Mouse (Mus musculus): Measurements from ENCODE around the gene Qrfp.
A peak's percentile ranks its signal among the peaks of the same experiment; 100 is the strongest.

The Qrfp gene

GRCm38 (mm10) chr2:31769631-31770111, 40.7 kb downstream of the Qrfp start:
- DNase-seq = peak; percentile 79 to 89

GRCm38 (mm10) chr2:31769115-31769514, 41.3 kb downstream of the Qrfp start:
- no peak for DNase-seq

DNA sequence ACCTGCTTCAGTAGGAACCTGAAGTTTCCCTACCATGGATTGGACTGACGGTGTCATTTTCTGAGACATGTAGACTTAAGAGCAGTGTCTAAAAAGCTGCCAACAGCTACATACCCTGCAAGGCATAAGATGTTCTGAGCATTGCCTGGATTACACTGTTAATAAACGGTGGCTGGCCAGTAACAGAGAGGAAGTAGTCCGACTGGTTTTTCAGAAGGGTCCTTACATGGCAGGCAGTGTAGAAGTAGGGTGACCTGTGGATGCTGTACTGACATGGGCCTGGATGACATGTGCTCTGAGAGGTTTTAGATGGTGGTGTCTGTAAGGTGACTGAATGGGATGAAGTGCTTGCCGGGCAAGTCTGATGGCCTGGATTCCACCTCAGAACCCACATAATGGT, 42.6 kb downstream of the Qrfp start:
- no peak for DNase-seq

DNA sequence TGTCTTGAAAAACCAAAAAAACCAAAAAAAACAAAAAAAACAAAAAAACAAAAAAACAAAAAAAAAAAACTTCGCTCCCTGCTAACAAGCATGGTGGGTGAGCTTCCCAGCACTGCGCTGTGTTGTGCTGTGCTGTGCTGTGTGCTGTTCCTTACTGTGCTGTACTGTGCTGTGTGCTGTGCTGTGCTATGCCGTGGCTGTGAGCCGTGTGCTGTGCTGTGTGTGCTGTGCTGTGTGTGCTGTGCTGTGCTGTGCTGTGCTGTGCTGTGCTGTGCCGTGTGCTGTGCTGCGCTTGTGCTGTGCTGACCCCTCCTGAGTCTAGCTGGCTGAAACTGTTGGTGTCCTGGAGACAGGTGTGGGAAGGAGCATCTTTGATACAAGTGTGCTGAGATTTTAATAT, 43.3 kb downstream of the Qrfp start:
- no peak for DNase-seq

DNA sequence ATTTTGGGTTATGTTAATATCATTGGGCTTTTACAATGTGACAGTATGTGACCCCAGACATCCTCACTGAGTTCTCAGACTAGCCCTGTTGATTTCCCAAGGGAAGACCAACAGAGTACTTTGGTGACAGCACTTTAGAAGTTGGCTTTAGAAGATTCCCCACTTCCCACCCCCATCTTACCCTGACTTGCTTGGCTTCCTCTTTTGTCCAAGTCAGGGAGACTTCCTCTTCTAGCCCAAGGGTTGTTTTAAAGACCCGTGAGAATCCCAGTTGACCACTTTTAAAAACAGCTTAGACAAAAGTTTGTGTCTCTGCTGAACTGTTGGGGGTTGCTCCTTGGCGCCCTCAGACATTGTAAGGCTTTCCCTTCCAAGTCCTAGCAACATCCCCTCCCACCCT, 47.1 kb downstream of the Qrfp start:
- no peak for DNase-seq

DNA sequence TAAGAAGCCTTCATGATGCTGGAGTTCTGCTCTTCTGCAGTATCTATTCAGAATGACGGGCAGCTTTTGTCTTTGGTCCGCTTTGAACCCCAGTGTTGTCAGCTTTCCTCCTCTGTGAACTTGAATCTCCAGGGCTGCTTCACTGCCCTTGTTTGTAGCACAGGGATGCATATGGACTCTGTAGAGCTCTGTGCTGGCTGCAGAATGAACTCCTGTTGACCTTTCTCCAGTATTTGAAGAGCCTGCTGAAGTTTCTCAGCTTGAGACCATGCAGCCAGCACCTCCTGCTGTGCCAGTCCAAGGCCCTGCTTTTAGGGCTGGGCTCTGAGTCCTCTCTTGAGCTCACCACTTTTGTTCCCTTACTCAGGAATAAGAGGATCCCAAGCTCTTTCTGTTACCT, 47.5 kb downstream of the Qrfp start:
- DNase-seq = peak in 1 of 2 experiments; percentile 31

DNA sequence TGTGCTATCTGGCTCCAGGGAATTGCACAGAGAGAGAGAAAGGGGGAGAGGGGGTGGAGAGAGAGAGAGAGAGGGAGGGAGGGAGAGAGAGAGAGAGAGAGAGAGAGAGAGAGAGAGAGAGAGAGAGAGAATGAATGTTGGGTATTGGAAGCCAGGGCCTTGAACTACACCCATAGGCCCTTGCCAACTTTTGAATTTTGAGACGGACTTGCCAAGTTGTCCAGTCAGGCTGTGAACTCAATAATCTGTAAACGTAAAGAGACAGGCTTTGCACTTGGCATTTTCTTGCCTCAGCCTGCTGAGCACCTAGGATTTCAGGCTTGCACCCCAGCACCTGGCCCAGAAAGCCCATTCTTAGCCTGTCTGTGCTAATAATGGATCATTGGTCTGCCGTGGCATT, 48.2 kb downstream of the Qrfp start:
- DNase-seq = no peak

DNA sequence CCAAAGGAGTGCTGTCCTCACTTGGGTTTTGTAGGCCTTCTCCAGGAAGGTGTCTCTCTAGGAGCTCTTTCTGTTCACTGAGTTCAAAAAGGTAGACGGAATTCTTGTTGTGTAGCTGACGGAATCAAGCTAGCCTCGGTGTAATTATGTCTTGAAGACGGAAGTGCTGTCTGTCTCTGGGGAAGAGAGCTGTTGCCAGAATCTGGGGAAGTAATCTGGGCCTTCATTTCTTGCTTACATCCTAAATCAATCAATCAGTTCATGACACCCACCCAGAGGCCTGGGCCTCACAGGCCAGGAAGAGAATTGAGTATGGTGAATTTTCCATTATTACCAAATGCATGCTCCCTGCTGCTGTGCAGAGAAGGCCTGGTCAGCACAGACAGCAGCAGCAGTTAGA, 48.8 kb downstream of the Qrfp start:
- peak in 1 of 2 experiments; percentile 29 for DNase-seq

- no peak for DNase-seq
Observed at GRCm38 (mm10) chr2:31761115-31761531, 49.3 kb downstream of the Qrfp start.

DNA sequence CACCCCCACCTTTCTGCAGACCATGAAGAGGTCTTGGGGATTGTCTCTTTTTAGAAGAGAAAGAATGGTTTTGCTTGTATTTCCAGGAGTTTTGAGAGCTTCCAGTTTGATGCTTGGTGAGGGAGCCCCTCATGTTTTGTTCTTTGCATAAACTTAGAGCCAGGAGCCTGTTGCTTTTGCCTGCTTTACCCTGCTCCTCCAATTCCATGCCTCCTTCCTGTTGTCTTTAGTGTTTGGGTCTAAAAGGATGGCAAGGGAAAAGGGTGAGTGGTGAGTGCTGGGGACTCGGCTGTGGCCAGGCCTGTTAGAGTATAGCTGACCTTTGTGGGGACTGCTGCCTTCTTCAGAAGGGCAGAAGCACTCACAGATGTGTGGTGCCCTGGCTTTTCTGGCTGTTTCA, 49.9 kb downstream of the Qrfp start:
- no peak for DNase-seq

- peak; percentile 91 to 93 for DNase-seq
Observed at GRCm38 (mm10) chr2:31759751-31760460, 50.5 kb downstream of the Qrfp start.

DNA sequence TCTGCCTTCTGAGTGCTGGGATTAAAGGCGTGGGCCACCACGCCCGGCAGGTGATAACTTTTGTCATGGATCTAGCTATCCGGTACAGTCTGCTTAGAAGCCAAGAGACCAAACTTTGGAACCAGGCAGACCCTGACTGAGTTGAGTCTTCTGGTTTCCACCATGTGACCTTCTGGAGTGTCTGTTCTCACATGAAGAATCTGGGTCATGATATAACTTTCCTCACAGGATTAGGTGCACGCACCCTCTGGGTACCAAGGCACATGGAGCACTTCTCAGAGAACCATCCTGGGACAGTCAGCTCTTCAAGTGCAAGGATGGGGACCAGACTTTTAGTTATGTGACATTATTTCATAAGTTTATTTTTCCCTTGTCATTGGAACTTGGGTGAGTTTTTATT, 51.4 kb downstream of the Qrfp start:
- DNase-seq = no peak

DNA sequence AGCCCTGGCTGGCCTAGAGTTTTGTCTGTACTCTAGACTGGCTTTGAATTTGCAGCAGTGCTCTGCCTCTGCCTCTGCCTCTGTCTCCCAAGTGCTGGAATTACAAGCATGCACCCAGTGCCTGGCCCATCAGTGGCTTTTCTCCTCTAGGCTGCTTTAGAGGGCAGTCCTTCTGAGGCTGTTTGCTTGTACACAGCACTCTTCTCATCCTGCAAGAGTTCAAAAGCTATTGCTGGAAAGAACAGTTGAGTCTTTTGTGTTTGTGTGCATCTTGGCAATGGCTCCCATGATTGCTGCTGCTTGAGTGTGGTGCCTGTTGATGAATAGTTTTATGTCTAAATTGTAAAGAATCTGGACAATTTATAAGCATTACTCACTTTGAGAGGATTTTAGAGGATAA, 52.9 kb downstream of the Qrfp start:
- peak in 1 of 2 experiments; percentile 34 for DNase-seq

All from lung, postnatal 4 days (tissue).